Comparison of ENCODE assay signal across 11 mouse cellular contexts in the genomic region with DNA sequence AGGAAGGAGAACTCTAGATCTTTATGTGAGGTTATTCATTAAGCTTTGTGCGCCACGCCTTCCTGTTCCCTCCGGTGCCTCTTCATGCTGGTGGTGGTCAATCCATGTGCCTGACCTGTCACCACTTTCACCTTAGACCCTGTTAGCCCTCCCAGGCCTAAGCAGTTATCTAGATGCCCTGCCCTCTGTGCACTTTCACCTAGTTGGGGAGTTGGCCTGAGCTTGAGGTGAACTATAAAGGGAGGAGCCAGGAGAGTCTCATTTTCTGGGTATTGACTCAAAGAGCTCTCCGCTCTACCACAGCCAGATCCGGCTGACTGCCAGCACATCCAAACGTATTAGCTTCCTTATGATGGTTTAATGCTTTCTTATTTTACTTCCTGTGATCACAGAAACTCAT. TPM values are rescaled to one million over a fixed set of nuclear protein-coding genes. Genes with fewer than 3 reads are reported as not detected.
DNase-seq lines count a peak whose midpoint lies in the region; ATAC-seq and TF ChIP-seq lines count a peak whose summit lies in the region.
"Had no signal": no experiment of that assay in that cellular context is flagged by ENCODE, and none has a peak within 500 bp of the region (broad histone marks: within the 10 kb centered on the region; RNA-seq: fewer than 3 reads in every experiment).

No protein-coding gene starts in this region.

- H3K4me2 ChIP-seq in kidney, postnatal 0 days (ENCODE audit: low read length): no peak overlapping the region
- H3K4me2 ChIP-seq in liver, embryonic 15.5 days: peak overlapping the region; percentile 5; the same call in 1 of the 2 replicates
- H3K4me2 ChIP-seq: heart, embryonic 13.5 days; hindbrain, embryonic 14.5 days; midbrain, embryonic 11.5 days; neural tube, embryonic 12.5 days had no signal

- peak; percentile 74 for ATAC-seq in kidney, postnatal 0 days (replicated peaks; ENCODE audit: low FRiP score, low read depth)
- peak; percentile 80 for ATAC-seq in liver, embryonic 15.5 days (ENCODE audit: insufficient read depth)

- TF ChIP-seq CTCF in kidney, postnatal 0 days (IDR thresholded peaks at IDR 0.05; ENCODE audit: low read depth): no peak
- no peak for TF ChIP-seq CTCF in cerebellum, adult 2 months (IDR thresholded peaks at IDR 0.05; ENCODE audit: borderline replicate concordance, insufficient read depth, low read depth, low read length)

- DNase-seq in urinary bladder, postnatal 14 days (ENCODE audit: low spot score): peak; percentile 66
- DNase-seq in urinary bladder, postnatal 25 days (ENCODE audit: low spot score): no peak
- DNase-seq in kidney, postnatal 0 days (ENCODE audit: low spot score): no peak
- DNase-seq in cerebellum, adult 2 months: no peak
- no peak for DNase-seq in right cerebral cortex, postnatal 25 days
- no peak for DNase-seq in spleen, postnatal 36 days (ENCODE audit: low spot score in 2 of 2)

- H3K4me1 ChIP-seq in kidney, postnatal 0 days (replicated peaks; ENCODE audit: insufficient read depth, low read length): no peaks in the 10 kb centered on the region
- peaks cover 23% of the 10 kb centered on the region for H3K4me1 ChIP-seq in liver, embryonic 15.5 days (replicated peaks)
- peaks cover 10% of the 10 kb centered on the region for H3K4me1 ChIP-seq in cerebellum, adult 2 months (ENCODE audit: control insufficient read depth, insufficient read depth, low read length)
- H3K4me1 ChIP-seq: heart, embryonic 13.5 days; neural tube, embryonic 12.5 days had no signal

- H3K27me3 ChIP-seq in kidney, postnatal 0 days (ENCODE audit: insufficient read depth, low read length): no peaks in the 10 kb centered on the region
- H3K27me3 ChIP-seq in liver, embryonic 15.5 days: no peaks in the 10 kb centered on the region
- H3K27me3 ChIP-seq in cerebellum, adult 2 months (ENCODE audit: control insufficient read depth, insufficient read depth, low read length): no peaks in the 10 kb centered on the region
- H3K27me3 ChIP-seq: heart, embryonic 13.5 days; neural tube, embryonic 12.5 days had no signal

- no peaks in the 10 kb centered on the region for H3K9me3 ChIP-seq in kidney, postnatal 0 days (replicated peaks; ENCODE audit: low read length)
- no peaks in the 10 kb centered on the region for H3K9me3 ChIP-seq in liver, embryonic 15.5 days (replicated peaks)
- H3K9me3 ChIP-seq: heart, embryonic 13.5 days; neural tube, embryonic 12.5 days had no signal

- no peaks in the 10 kb centered on the region for H3K36me3 ChIP-seq in kidney, postnatal 0 days (ENCODE audit: insufficient read depth, low read length)
- H3K36me3 ChIP-seq in liver, embryonic 15.5 days (replicated peaks): no peaks in the 10 kb centered on the region
- H3K36me3 ChIP-seq: heart, embryonic 13.5 days; neural tube, embryonic 12.5 days had no signal

- no peak overlapping the region for H3K4me3 ChIP-seq in kidney, postnatal 0 days (replicated peaks; ENCODE audit: low read depth, low read length)
- H3K4me3 ChIP-seq in liver, embryonic 15.5 days (replicated peaks): no peak overlapping the region
- H3K4me3 ChIP-seq in cerebellum, adult 2 months (replicated peaks; ENCODE audit: insufficient read depth, low read depth, low read length): no peak overlapping the region
- H3K4me3 ChIP-seq: heart, embryonic 13.5 days; neural tube, embryonic 12.5 days had no signal

- no peak overlapping the region for H3K9ac ChIP-seq in kidney, postnatal 0 days (ENCODE audit: low read depth, low read length)
- H3K9ac ChIP-seq in liver, embryonic 15.5 days: no peak overlapping the region
- H3K9ac ChIP-seq: heart, embryonic 13.5 days; hindbrain, embryonic 14.5 days; neural tube, embryonic 12.5 days had no signal

- H3K27ac ChIP-seq in kidney, postnatal 0 days: peak overlapping the region; percentile 57
- 0 out of 2 replicates have a peak overlapping the region, but pooled peaks have one; percentile 29 for H3K27ac ChIP-seq in liver, embryonic 15.5 days (replicated peaks)
- no peak overlapping the region for H3K27ac ChIP-seq in cerebellum, adult 2 months (ENCODE audit: insufficient read depth, low read length)
- H3K27ac ChIP-seq: heart, embryonic 13.5 days; hindbrain, embryonic 14.5 days; neural tube, embryonic 12.5 days had no signal

- no peak for TF ChIP-seq POLR2A in cerebellum, adult 2 months (IDR thresholded peaks at IDR 0.05; ENCODE audit: borderline replicate concordance, insufficient read depth, low read length)

- 60% methylated on average over 6 of the region's 6 CpGs for WGBS in kidney, postnatal 0 days
- 57% methylated on average over 6 of the region's 6 CpGs for WGBS in liver, embryonic 15.5 days (ENCODE audit: insufficient replicate concordance)
- 79% methylated on average over 6 of the region's 6 CpGs for WGBS in cerebellum, adult 2 months

RNA-seq across cellular contexts. Expression of a gene that starts 13.6 kb away (rescaled TPM):
- polyA plus RNA-seq in kidney, postnatal 0 days (2015; fragmentation: Nextera tagmentation; extraction: Ambion mirVana): 41.6 and 42.9 TPM in 2 replicates
- 8.1 and 8.5 TPM in 2 replicates for polyA plus RNA-seq in liver, embryonic 15.5 days (2015; fragmentation: Nextera tagmentation; extraction: Ambion mirVana)
- 56.0 and 59.1 TPM in 2 replicates for polyA plus RNA-seq in cerebellum, adult 2 months (2012; rRNA removed)

RNA-seq across cellular contexts. Expression of a gene that starts 21.9 kb away (rescaled TPM):
- 0.25 and 0.26 TPM in 2 replicates for polyA plus RNA-seq in kidney, postnatal 0 days (2015; fragmentation: Nextera tagmentation; extraction: Ambion mirVana)
- 3.9 and 4.6 TPM in 2 replicates for polyA plus RNA-seq in liver, embryonic 15.5 days (2015; fragmentation: Nextera tagmentation; extraction: Ambion mirVana)
- polyA plus RNA-seq in cerebellum, adult 2 months (2012; rRNA removed): 0.02 TPM in 1 of 2 replicates, not detected in the other

RNA-seq across cellular contexts. Expression of a gene that starts 59.2 kb away (rescaled TPM):
- not detected in 2 replicates for polyA plus RNA-seq in kidney, postnatal 0 days (2015; fragmentation: Nextera tagmentation; extraction: Ambion mirVana)
- not detected in 2 replicates for polyA plus RNA-seq in liver, embryonic 15.5 days (2015; fragmentation: Nextera tagmentation; extraction: Ambion mirVana)
- polyA plus RNA-seq in cerebellum, adult 2 months (2012; rRNA removed): not detected in 2 replicates
- polyA plus RNA-seq: heart, embryonic 13.5 days; neural tube, embryonic 12.5 days had no signal
